Mouse (Mus musculus) myocyte (in vitro differentiated cells): ENCODE results near the gene Prex1. TPM values are rescaled to one million over a fixed set of nuclear protein-coding genes. Genes with fewer than 3 reads are reported as not detected.

ENCODE experiments used
- H3K27me3 ChIP-seq: one replicate; pipeline ENCODE4 v1.6.1; 2011; ENCODE audit not compliant: control insufficient read depth, insufficient read depth, insufficient read length
- H3K36me3 ChIP-seq: one replicate; pipeline ENCODE4 v1.6.1; 2011; ENCODE audit not compliant: control insufficient read depth, insufficient read depth
- H3K4me2 ChIP-seq: one replicate; pipeline ENCODE4 v1.6.1; 2011; ENCODE audit warnings: low read depth, control low read depth
- H3K4me3 ChIP-seq: one replicate; pipeline ENCODE4 v1.5.1; 2011; ENCODE audit warnings: mild to moderate bottlenecking, control low read depth, moderate library complexity
- H3K79me2 ChIP-seq: one replicate; pipeline ENCODE4 v1.6.1; 2011; ENCODE audit not compliant: control insufficient read depth, insufficient read depth
- H3ac ChIP-seq: one replicate; pipeline ENCODE4 v1.6.1; 2011; ENCODE audit not compliant: control insufficient read depth, insufficient read length
- CEBPB ChIP-seq: IDR thresholded peaks from 2 replicates; pipeline ENCODE4 v1.6.1; 2011; ENCODE audit warnings: mild to moderate bottlenecking, moderate library complexity; ENCODE audit not compliant: poor library complexity, insufficient read depth, severe bottlenecking
- E2F4 ChIP-seq: IDR thresholded peaks from one replicate; pipeline ENCODE4 v1.6.1; 2011; ENCODE audit warnings: mild to moderate bottlenecking, control low read depth, moderate library complexity; ENCODE audit not compliant: insufficient read depth
- MAX ChIP-seq: IDR thresholded peaks from one replicate; pipeline ENCODE4 v1.6.1; 2011; ENCODE audit warnings: low read depth, mild to moderate bottlenecking, control low read depth
- MYOD1 ChIP-seq, 3 experiments: IDR thresholded peaks; one replicate each; pipeline ENCODE4 v1.6.1; 2011; ENCODE audit warnings: control low read depth in 2 of 3, low read depth in 2 of 3, mild to moderate bottlenecking in 2 of 3, moderate library complexity in 1 of 3; ENCODE audit not compliant: insufficient read length in 2 of 3, control insufficient read depth in 1 of 3
- MYOG ChIP-seq, 3 experiments: IDR thresholded peaks; one replicate each; pipeline ENCODE4 v1.6.1; 2011; ENCODE audit warnings: control low read depth in 2 of 3, low read depth in 2 of 3, mild to moderate bottlenecking in 2 of 3; ENCODE audit not compliant: insufficient read length in 2 of 3, control insufficient read depth in 1 of 3, insufficient read depth in 1 of 3
- POLR2A ChIP-seq: IDR thresholded peaks from one replicate; pipeline ENCODE4 v1.6.1; 2011; ENCODE audit warnings: low read depth, mild to moderate bottlenecking, control low read depth, moderate library complexity; ENCODE audit not compliant: insufficient read length
- POLR2AphosphoS2 ChIP-seq: IDR thresholded peaks from one replicate; pipeline ENCODE4 v1.6.1; 2011; ENCODE audit warnings: low read depth, control low read depth; ENCODE audit not compliant: insufficient read length
- REST ChIP-seq: IDR thresholded peaks from one replicate; pipeline ENCODE4 v1.6.1; 2011; ENCODE audit warnings: mild to moderate bottlenecking, control low read depth, moderate library complexity; ENCODE audit not compliant: insufficient read depth, insufficient read length
- SRF ChIP-seq: IDR thresholded peaks from one replicate; pipeline ENCODE4 v1.6.1; 2011; ENCODE audit warnings: low read depth; ENCODE audit not compliant: control insufficient read depth, insufficient read length
- TCF12 ChIP-seq: IDR thresholded peaks from one replicate; pipeline ENCODE4 v1.6.1; 2011; ENCODE audit warnings: mild to moderate bottlenecking, control low read depth; ENCODE audit not compliant: poor library complexity, insufficient read depth, severe bottlenecking
- TCF3 ChIP-seq: IDR thresholded peaks from one replicate; pipeline ENCODE4 v1.6.1; 2011; ENCODE audit warnings: low read depth, control low read depth; ENCODE audit not compliant: insufficient read length
- USF1 ChIP-seq: IDR thresholded peaks from one replicate; pipeline ENCODE4 v1.6.1; 2011; ENCODE audit warnings: low read depth, mild to moderate bottlenecking, control low read depth, moderate library complexity
- polyA plus RNA-seq: library from polyadenylated mRNA; unstranded; fragments of >200 nt; fragmentation: generic; extraction: Trizol; gene quantifications from one replicate; pipeline ENCODE4 v1.2.1, GENCODE M21; 2012; ENCODE audit warnings: missing spikeins

Gene Prex1
- polyA plus RNA-seq, 1 experiment = 0.17 TPM

DNA sequence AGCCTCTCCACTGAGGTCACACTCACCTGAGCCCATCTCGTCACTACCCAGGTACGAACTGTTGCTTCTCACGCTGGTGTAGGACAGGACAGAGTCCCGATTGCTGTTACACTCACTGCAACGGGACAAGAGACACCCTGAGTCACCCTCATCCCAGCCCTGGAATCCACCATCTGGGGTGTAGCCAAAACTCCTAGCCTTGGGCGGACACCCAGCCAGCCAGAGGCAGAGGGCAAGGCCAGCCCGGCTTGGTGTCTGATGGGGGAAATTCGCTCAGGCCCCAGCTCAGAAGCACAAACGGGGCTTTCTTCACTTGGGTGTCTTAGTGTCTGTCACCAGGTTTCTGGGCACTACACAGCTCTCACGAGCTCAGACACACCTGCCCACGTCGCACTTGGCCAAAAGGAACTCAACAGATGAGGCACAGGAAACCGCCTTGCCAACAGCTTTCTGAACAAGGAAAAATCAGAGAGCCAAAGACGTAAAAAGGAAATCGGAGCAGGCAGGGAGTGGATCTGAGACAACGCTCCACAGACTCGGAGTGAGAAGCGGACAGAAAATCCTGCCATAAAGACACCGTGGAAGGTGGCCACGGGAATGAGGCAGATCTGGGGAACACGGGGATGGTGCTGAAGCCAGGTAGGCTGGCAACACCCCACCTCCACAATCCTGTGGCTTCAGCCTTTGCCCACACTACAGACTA, 131.6 kb downstream of the Prex1 start:
- TF ChIP-seq MAX (no peak), MYOG (IDR thresholded peaks at IDR 0.05; ENCODE audit: control insufficient read depth in 1 of 3, insufficient read depth in 1 of 3, insufficient read length in 2 of 3, low read depth in 2 of 3) (no peak), CEBPB (no peak), POLR2A (no peak), TCF12 (no peak), E2F4 (no peak), POLR2AphosphoS2 (no peak), MYOD1 (IDR thresholded peaks at IDR 0.05; ENCODE audit: control insufficient read depth in 1 of 3, insufficient read length in 2 of 3, low read depth in 2 of 3) (no peak), REST (no peak), TCF3 (no peak), SRF (no peak), USF1 (no peak)
- no peaks in the 10 kb centered on the region for H3K79me2 ChIP-seq
- H3K27me3 ChIP-seq = peaks cover 14% of the 10 kb centered on the region
- no peaks in the 10 kb centered on the region for H3K36me3 ChIP-seq
- H3ac ChIP-seq = no peak overlapping the region
- H3K4me3 ChIP-seq = no peak overlapping the region
- no peak overlapping the region for H3K4me2 ChIP-seq

DNA sequence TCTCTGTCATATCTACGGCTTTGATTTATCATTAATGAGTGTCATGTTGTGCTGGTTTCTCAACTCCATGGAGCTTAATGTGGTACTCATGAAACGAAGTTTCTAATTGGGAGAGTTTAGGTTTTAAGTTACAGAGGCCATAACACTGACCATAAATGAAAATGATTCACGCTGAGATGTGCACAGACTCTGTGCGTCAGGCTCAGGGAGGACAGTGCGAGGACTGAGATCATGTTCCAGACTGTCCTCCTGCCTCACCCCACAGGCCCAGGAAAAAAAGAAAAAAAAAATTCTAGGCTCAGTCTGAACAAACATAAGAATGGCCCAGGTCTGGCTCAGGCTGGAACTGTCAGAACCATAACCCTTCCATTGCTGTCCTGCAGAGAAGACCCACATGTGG, 133.8 kb downstream of the Prex1 start:
- no peak overlapping the region for H3K4me2 ChIP-seq
- TF ChIP-seq CEBPB = no peak
- no peak for TF ChIP-seq MAX
- no peak for TF ChIP-seq POLR2AphosphoS2
- TF ChIP-seq E2F4 = no peak
- no peak for TF ChIP-seq TCF3
- no peak for TF ChIP-seq REST
- no peak for TF ChIP-seq MYOD1 (IDR thresholded peaks at IDR 0.05; ENCODE audit: control insufficient read depth in 1 of 3, insufficient read length in 2 of 3, low read depth in 2 of 3)
- TF ChIP-seq MYOG (IDR thresholded peaks at IDR 0.05; ENCODE audit: control insufficient read depth in 1 of 3, insufficient read depth in 1 of 3, insufficient read length in 2 of 3, low read depth in 2 of 3) = no peak
- no peak for TF ChIP-seq SRF
- no peak for TF ChIP-seq USF1
- TF ChIP-seq TCF12 = no peak
- TF ChIP-seq POLR2A = no peak

DNA sequence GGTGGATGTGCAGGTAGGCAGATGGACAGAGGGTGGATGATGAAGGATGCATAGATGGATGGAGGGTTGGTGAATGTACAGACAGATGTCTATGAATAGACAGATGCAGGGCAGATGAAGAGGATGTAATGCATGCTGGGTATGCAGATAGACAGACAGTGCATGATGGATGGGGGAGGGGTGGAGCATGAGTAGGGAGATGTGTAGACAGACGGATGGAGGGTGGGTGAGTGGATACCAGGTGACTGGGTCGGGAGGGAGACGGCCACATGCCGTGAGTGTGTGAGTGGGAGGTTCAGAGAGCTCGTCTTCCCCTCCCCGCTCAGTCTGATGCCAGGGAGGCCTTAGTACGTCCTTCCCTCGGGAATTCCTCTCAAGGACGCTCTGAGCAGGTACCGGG, 134.3 kb downstream of the Prex1 start:
- Histone ChIP-seq H3K79me2 (no peaks in the 10 kb centered on the region), H3K4me3 (no peak overlapping the region), H3K4me2 (no peak overlapping the region), H3K36me3 (no peaks in the 10 kb centered on the region), H3ac (no peak overlapping the region), H3K27me3 (peaks cover 5% of the 10 kb centered on the region)
- TF ChIP-seq REST (no peak), MYOG (IDR thresholded peaks at IDR 0.05; ENCODE audit: control insufficient read depth in 1 of 3, insufficient read depth in 1 of 3, insufficient read length in 2 of 3, low read depth in 2 of 3) (no peak), POLR2AphosphoS2 (no peak), USF1 (no peak), SRF (no peak), TCF3 (no peak), E2F4 (no peak), MAX (no peak), CEBPB (no peak), POLR2A (no peak), MYOD1 (IDR thresholded peaks at IDR 0.05; ENCODE audit: control insufficient read depth in 1 of 3, insufficient read length in 2 of 3, low read depth in 2 of 3) (no peak)

More for the DNA sequence above, 133.8 kb downstream of the Prex1 start:
- Histone ChIP-seq H3K36me3 (no peaks in the 10 kb centered on the region), H3K4me3 (no peak overlapping the region), H3ac (no peak overlapping the region), H3K79me2 (no peaks in the 10 kb centered on the region), H3K27me3 (peaks cover 5% of the 10 kb centered on the region)

DNA sequence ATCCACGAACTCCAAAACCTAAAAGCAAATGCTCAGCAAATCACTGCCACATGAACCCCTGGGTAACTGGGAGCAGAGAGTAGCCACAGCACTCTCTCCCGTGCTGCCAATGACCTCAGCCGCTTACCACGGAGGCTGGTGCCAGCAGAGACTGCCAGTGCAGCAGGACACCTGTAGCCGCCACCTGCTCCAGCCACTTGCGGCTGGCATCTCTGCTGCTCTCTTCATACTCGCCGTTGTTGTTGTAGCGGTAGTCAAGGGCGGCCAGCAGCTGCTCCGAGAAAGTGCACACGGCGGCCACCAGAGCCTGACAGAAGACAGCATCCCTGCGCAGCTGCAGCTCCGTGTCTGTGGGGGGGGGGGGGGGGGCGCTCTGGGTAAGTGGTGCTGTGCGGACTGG, 138.2 kb downstream of the Prex1 start:
- Histone ChIP-seq H3K79me2 (no peaks in the 10 kb centered on the region), H3K4me3 (no peak overlapping the region), H3ac (no peak overlapping the region), H3K36me3 (no peaks in the 10 kb centered on the region), H3K27me3 (peaks cover 5% of the 10 kb centered on the region), H3K4me2 (peak overlapping the region; percentile 49)
- TF ChIP-seq E2F4 = no peak
- TF ChIP-seq CEBPB = no peak
- no peak for TF ChIP-seq POLR2A
- no peak for TF ChIP-seq REST
- peak; percentile 31 to 93 (median 89) for TF ChIP-seq MYOG (IDR thresholded peaks at IDR 0.05; ENCODE audit: control insufficient read depth in 1 of 3, insufficient read depth in 1 of 3, insufficient read length in 2 of 3, low read depth in 2 of 3)
- TF ChIP-seq TCF12 = no peak
- TF ChIP-seq POLR2AphosphoS2 = no peak
- no peak for TF ChIP-seq MAX
- TF ChIP-seq TCF3 = peak; percentile 87
- TF ChIP-seq USF1 = no peak
- TF ChIP-seq MYOD1 (IDR thresholded peaks at IDR 0.05; ENCODE audit: control insufficient read depth in 1 of 3, insufficient read length in 2 of 3, low read depth in 2 of 3) = peak in 2 of 3 experiments; percentile 91 to 93
- no peak for TF ChIP-seq SRF
